Mouse (Mus musculus): Measurements from ENCODE around the gene Fbxl20. TPM values are rescaled to one million over a fixed set of nuclear protein-coding genes. Genes with fewer than 3 reads are reported as not detected.
"Not testable (repeated sequence)": the region's sequence is repeated elsewhere in the genome, so short reads cannot be mapped to it uniquely, and the experiment has no call there.

Gene Fbxl20
- polyA plus RNA-seq (2012; rRNA removed) = 15.4 and 17.6 TPM in 2 replicates

GRCm38 (mm10) chr11:98149786-98150624, at the start of gene Fbxl20:
TSS of gene Fbxl20 (minus strand) at chr11:98150403.
- no peaks in the 10 kb centered on the region for H3K27me3 ChIP-seq (ENCODE audit: control insufficient read depth, insufficient read depth, low read length)
- under 1% methylated on average over 60 of the region's 65 CpGs for WGBS
- H3K36me3 ChIP-seq (ENCODE audit: control insufficient read depth, insufficient read depth, low read length) = peaks cover 2% of the 10 kb centered on the region; the same call in 1 of the 2 replicates
- DNase-seq (ENCODE audit: low read depth in 1 of 2, low spot score in 2 of 2) = peak; percentile 73 to 85
- H3K27ac ChIP-seq (ENCODE audit: insufficient read depth, low read length) = peak within 1 kb of the TSS; percentile 90
- H3K4me1 ChIP-seq (ENCODE audit: control insufficient read depth, insufficient read depth, insufficient read length) = peaks cover 2% of the 10 kb centered on the region; the same call in 1 of the 2 replicates
- H3K4me3 ChIP-seq (ENCODE audit: extremely low read depth, insufficient read depth, insufficient read length) = peak within 1 kb of the TSS; percentile 93
- no peak for TF ChIP-seq POLR2A (IDR thresholded peaks at IDR 0.05; ENCODE audit: low read depth, low read length)
- no peak for TF ChIP-seq CTCF (IDR thresholded peaks at IDR 0.05; ENCODE audit: extremely low read depth, insufficient read depth, insufficient read length, insufficient replicate concordance)

DNA sequence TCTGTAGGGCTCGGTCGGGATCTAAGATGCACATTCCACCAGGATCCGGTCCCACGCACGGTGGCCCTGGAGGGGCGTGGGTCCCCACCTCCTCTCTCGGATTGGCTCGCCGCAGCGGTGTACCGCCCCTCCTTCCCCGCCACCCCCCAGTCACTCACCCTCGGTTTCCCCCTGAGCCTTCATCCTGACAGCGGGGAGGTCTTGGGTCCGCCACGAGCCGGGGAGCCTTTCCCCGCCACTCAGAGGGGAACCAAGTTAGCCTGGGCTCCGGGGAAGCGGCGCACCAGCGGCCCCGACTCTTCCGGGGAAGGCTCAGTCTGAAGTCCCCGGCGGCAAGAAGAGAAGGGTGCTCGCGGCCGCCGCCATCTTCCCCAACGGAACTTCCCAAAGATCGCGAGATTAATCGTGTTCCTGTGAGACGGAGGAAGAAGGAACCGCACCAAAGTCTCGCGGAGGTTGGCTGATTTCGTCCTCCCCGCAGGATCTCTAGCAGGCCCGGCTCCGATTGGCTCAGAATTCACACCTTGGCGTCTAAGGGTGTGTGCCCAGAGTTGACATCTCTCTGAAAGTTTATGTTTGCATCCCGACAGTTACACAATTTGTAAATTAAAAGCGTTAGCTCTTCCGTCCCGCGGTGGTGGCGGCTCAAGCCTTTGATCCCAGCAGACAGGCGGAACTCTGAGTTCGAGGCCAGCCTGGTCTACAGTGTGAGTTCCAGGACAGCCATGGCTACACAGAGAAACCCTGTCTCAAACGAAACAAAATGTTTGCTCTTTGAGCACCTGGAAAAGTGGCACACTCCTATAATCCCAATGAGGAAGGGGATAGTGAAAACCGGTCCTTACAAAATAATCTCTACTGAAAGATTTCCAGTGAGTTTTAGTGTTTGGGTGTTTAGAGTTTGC, 43.0 kb upstream of the Fbxl20 start, which contains the start of gene Med1:
Gene Med1 (minus strand): TSS at position 393 of the 905 bp plus-strand sequence.
- WGBS = 1% methylated on average over 53 of the region's 53 CpGs
- peaks cover 2% of the 10 kb centered on the region; the same call in 1 of the 2 replicates for H3K4me1 ChIP-seq (ENCODE audit: control insufficient read depth, insufficient read depth, insufficient read length)
- TF ChIP-seq POLR2A (IDR thresholded peaks at IDR 0.05; ENCODE audit: low read depth, low read length) = peak; percentile 60; the same call in 1 of the 2 replicates
- TF ChIP-seq CTCF (IDR thresholded peaks at IDR 0.05; ENCODE audit: extremely low read depth, insufficient read depth, insufficient read length, insufficient replicate concordance) = no peak
- H3K27me3 ChIP-seq (ENCODE audit: control insufficient read depth, insufficient read depth, low read length) = no peaks in the 10 kb centered on the region
- H3K36me3 ChIP-seq (ENCODE audit: control insufficient read depth, insufficient read depth, low read length) = peaks cover 2% of the 10 kb centered on the region; the same call in 1 of the 2 replicates
- peak within 1 kb of the TSS; percentile 93 for H3K4me3 ChIP-seq (ENCODE audit: extremely low read depth, insufficient read depth, insufficient read length)
- peak within 1 kb of the TSS; percentile 90 for H3K27ac ChIP-seq (ENCODE audit: insufficient read depth, low read length)
- DNase-seq (ENCODE audit: low read depth in 1 of 2, low spot score in 2 of 2) = peak; percentile 91 to 96

GRCm38 (mm10) chr11:98190820-98191219, 40.6 kb upstream of the Fbxl20 start:
- H3K36me3 ChIP-seq (ENCODE audit: control insufficient read depth, insufficient read depth, low read length) = peaks cover 9% of the 10 kb centered on the region
- no peak overlapping the region for H3K4me3 ChIP-seq (ENCODE audit: extremely low read depth, insufficient read depth, insufficient read length)
- no peak for DNase-seq (ENCODE audit: low read depth in 1 of 2, low spot score in 2 of 2)
- WGBS = 80% methylated on average over 5 of the region's 5 CpGs
- no peaks in the 10 kb centered on the region for H3K27me3 ChIP-seq (ENCODE audit: control insufficient read depth, insufficient read depth, low read length)
- H3K4me1 ChIP-seq (ENCODE audit: control insufficient read depth, insufficient read depth, insufficient read length) = peaks cover 2% of the 10 kb centered on the region; the same call in 1 of the 2 replicates
- no peak for TF ChIP-seq CTCF (IDR thresholded peaks at IDR 0.05; ENCODE audit: extremely low read depth, insufficient read depth, insufficient read length, insufficient replicate concordance)
- no peak for TF ChIP-seq POLR2A (IDR thresholded peaks at IDR 0.05; ENCODE audit: low read depth, low read length)
- H3K27ac ChIP-seq (ENCODE audit: insufficient read depth, low read length) = no peak overlapping the region

DNA sequence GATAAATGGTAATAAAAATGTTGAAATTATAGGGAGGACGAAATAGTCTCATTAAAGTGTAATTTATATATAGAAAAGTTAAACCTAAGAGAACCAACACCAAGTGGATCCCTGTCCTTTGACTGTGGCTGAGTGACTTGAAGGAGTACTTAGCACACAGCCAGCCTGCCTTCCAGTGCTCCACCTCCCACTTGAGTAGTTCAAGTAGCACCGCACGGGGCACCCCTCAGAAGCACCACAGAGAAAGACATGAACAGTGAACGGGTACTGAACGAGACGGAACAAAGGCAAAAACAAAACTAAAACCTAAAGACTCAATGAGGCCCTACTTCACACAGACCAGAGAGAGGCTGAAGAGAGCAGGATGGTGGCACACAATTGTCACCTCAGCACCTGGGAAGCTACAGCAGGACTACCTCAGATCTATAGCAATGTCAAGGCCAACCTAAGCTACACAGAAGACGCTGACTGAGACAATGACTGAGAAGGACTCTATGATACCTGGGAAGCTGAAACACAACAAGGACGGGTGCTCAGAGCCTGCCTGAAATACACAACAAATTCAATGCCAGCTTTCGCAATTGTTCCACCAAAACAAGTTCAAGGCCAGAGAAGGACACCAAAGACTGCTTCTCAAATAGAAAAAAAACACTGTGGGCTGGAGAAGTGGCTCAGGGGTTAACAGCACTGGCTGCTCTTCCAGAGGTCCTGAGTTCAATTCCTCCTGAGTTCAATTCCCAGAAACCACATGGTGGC, 37.6 kb upstream of the Fbxl20 start:
- H3K4me1 ChIP-seq (ENCODE audit: control insufficient read depth, insufficient read depth, insufficient read length) = no peaks in the 10 kb centered on the region; the same call in 1 of the 2 replicates
- H3K27ac ChIP-seq (ENCODE audit: insufficient read depth, low read length) = no peak overlapping the region
- H3K4me3 ChIP-seq (ENCODE audit: extremely low read depth, insufficient read depth, insufficient read length) = no peak overlapping the region
- peaks cover 16% of the 10 kb centered on the region for H3K36me3 ChIP-seq (ENCODE audit: control insufficient read depth, insufficient read depth, low read length)
- TF ChIP-seq POLR2A (IDR thresholded peaks at IDR 0.05; ENCODE audit: low read depth, low read length) = no peak
- no peak for TF ChIP-seq CTCF (IDR thresholded peaks at IDR 0.05; ENCODE audit: extremely low read depth, insufficient read depth, insufficient read length, insufficient replicate concordance)
- DNase-seq (ENCODE audit: low read depth in 1 of 2, low spot score in 2 of 2) = no peak
- 91% methylated on average over 9 of the region's 9 CpGs for WGBS
- no peaks in the 10 kb centered on the region for H3K27me3 ChIP-seq (ENCODE audit: control insufficient read depth, insufficient read depth, low read length)

DNA sequence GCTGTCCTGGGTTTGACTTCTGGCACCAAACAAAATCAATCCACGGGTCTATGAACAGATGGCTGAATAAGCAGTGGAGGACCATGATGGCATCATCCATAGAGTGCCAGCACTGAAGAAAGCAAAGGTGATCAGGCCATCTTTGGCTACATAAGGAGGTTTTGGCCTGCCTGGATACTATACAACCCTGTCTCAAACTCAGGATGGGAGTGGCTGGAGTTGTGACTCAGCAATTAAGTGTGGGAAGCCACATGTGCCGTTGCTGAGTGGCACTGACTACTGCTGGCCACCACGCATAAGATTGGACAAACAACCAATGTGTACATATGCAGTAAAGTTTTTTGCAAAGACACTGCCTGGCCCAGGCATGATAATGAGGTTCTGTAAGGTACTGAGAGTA, 31.9 kb upstream of the Fbxl20 start:
- not testable (repeated sequence) for H3K27me3 ChIP-seq (ENCODE audit: control insufficient read depth, insufficient read depth, low read length); H3K27ac ChIP-seq (ENCODE audit: insufficient read depth, low read length); H3K4me3 ChIP-seq (ENCODE audit: extremely low read depth, insufficient read depth, insufficient read length); H3K4me1 ChIP-seq (ENCODE audit: control insufficient read depth, insufficient read depth, insufficient read length); DNase-seq (ENCODE audit: low read depth in 1 of 2, low spot score in 2 of 2)
- H3K36me3 ChIP-seq (ENCODE audit: control insufficient read depth, insufficient read depth, low read length) = peaks cover 19% of the 10 kb centered on the region
- WGBS = 93% methylated on average over 3 of the region's 3 CpGs

- Histone ChIP-seq H3K4me3 (ENCODE audit: extremely low read depth, insufficient read depth, insufficient read length) (no peak overlapping the region), H3K27ac (ENCODE audit: insufficient read depth, low read length) (no peak overlapping the region), H3K36me3 (ENCODE audit: control insufficient read depth, insufficient read depth, low read length) (peaks cover 40% of the 10 kb centered on the region), H3K4me1 (ENCODE audit: control insufficient read depth, insufficient read depth, insufficient read length) (no peaks in the 10 kb centered on the region), H3K27me3 (ENCODE audit: control insufficient read depth, insufficient read depth, low read length) (no peaks in the 10 kb centered on the region)
- TF ChIP-seq CTCF (IDR thresholded peaks at IDR 0.05; ENCODE audit: extremely low read depth, insufficient read depth, insufficient read length, insufficient replicate concordance) (no peak), POLR2A (IDR thresholded peaks at IDR 0.05; ENCODE audit: low read depth, low read length) (no peak)
- no peak for DNase-seq (ENCODE audit: low read depth in 1 of 2, low spot score in 2 of 2)
- WGBS = 78% methylated on average over 1 of the region's 1 CpGs
Observed at GRCm38 (mm10) chr11:98168400-98168799, 18.2 kb upstream of the Fbxl20 start.
